Mouse (Mus musculus) lung, postnatal 36 days (tissue): ENCODE results near the gene Cisd3.

Experiments
- DNase-seq: peaks from one replicate; pipeline ENCODE4 v3.0.0; 2022; ENCODE audit warnings: mixed read lengths

Gene Cisd3

DNA sequence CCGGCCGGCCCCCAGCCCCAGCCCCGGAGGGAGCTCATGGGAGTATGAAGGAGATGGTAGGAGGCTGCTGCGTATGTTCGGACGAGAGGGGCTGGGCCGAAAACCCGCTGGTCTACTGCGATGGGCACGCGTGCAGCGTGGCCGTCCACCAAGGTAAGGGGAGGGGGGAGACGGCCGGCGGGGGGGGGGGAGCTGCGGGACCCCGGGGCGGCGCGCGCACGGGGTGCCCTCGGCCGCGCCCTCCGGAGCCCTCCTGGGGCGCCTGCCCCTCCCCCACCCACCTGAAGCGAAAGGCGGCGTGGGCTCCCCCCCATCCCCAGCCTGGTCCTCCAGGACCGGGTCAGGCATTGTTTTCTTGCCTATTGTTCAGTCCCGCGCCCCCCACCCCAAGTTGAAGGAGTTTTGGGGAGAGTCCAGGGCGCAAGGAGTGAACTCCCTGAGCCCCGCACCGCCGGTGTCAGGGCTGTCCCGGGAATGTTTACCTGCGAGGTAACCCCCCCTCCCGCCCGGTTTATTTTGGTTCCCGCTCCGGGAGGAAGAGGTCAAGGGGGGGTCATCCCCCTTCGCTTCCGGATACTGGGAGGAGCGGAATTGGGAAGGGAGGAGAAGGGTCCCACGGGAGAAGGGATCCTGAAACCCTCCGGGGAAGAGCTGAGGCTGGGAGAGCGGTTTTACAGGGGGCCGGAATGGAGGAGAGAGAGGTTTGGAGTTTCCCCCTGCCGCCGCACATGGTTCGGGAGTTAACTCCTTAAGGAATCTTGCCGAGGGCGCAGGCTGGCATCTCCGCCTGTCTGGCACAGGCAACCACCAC, 21.9 kb upstream of the Cisd3 start:
- DNase-seq, result peak; percentile 64

DNA sequence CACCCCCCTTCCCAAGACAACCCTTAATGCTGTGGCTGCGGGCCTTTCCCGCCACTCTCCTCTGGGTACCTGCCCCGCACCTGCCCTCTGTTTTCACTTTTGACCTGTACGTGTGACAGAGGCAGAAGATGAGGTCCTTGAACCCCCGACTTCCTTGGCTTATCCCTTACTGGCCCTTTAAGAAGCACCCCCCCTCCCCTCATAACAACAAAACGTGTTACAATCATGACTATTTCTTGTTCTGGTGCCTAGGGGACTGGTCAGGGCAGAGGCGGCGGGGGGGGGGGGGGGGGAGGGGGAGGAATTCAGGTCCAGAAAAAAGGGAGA, 21.3 kb upstream of the Cisd3 start:
- no peak for DNase-seq

DNA sequence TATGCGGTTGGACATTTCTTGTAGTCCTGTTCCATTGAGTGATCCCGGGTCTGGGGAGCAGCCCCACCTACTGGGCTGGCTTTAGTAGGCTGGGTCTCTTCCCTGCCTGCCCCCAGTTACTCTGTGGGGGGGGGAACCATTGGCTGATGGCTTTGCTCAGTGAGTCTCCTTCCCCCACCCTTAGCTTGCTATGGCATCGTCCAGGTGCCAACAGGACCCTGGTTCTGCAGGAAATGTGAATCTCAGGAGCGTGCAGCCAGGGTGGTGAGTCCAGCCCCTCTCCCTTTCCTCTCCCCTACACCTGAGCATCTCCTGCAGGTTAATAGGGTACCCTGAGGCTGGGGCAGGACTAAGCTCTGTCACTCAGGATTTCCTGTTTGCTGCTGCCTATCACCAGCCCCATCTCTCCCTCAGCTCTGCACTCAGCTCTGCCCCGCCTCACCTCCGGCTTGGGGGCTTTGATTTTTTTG, 20.8 kb upstream of the Cisd3 start:
- peak; percentile 48 for DNase-seq

DNA sequence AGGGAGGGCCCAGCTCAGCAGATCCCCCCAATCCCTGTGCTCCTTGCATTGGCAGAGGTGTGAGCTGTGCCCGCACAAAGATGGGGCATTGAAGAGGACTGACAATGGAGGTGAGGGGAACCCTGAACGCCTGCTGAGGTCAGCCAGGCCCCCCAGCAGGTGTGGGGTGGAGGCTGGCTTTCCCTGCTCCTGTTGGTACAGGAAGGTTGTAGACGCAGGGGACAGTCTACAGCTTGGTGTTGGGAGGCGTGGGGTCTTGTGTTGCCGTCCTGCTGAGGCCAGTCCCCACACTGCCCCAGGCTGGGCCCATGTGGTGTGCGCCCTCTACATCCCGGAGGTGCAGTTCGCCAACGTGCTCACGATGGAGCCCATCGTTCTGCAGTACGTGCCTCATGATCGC, 20.2 kb upstream of the Cisd3 start:
- no peak for DNase-seq

DNA sequence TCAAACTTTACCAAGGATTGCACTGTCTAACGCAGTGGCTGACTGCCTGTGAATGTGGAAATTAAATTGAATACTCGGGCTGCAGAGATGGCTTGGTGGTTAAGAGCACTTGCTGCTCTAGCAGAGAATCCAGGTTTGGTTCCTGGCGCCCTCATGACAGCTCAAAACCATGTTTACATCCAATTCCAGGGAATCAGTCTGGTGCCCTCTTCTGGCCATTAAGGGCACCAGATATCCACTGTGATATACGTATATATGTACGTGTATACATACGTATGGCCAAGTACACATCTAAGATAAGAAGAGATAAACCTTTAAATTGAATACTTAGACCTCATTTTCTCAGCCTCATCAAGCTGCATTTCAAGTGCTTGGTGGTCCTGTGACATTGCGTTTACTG, 19.4 kb upstream of the Cisd3 start:
- DNase-seq, result no peak

DNA sequence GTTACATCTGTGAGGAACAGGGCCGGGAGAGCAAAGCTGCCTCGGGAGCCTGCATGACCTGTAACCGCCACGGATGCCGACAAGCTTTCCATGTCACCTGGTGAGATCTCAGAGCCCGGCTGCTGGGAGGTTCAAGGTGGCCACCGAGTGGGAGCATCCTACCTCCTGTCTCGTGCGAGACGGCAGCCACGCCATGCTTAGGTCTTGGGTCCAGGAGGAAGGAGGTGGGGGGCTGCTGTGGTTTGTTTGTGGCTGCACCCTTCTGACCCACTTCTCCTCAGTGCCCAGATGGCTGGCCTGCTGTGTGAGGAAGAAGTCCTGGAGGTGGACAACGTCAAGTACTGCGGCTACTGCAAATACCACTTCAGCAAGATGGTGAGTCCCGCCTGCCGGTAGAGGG, 18.8 kb upstream of the Cisd3 start:
- DNase-seq, result no peak

DNA sequence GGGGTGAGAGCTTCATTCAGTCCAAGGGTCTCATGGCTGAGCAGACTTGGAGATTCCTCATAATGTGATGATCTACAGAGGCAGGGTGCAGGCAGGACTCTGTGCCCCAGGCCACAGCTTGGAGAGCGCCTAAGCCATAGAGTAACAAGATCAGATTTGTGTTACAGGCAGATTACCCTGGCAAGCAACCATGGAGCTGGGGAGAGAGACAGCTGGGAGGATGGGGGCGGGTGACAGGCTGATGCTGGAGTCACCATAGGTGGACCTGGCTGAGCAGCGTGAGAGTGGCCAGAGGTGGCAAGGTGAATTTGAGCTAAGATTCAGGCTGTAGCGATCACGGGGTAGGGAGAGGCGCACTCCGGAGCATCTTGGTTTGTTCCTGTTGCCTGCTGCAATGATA, 17.5 kb upstream of the Cisd3 start:
- DNase-seq, result no peak

DNA sequence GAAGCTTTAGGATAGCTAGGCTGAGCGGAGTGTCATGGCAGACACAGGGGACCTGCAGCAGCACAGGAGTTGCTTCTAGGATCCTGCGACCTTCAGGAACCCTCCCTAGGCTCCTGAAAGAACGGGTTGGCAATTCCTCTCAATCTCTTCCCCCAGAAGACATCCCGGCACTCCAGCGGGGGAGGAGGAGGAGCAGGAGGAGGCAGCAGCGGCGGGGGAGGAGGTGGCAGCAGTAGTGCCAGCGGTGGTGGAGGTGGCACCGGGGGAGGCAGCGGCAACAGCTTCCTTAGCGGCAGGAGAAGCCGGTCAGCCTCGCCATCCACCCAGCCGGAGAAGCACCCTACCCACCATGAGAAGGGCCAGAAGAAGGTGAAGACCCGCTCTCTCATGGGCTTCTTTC, 16.4 kb upstream of the Cisd3 start:
- no peak for DNase-seq

DNA sequence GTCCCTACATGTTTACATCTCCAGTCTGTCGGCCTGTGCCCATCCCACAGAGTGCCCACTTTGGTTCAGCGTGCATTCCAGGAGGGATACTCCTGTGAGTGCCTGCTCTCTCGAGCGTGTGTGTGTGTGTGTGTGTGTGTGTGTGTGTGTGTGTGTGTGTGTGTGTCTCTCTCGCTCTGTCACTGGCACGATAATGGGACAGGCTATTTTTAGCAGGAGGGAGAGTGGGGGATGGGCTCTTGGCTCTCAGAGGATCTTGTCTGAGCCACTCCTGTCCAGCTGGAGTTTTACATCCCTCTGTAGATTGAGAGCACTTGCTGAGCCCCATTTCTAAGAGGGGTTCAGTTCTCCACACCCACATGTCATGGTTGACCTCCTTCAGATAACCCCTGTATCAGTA, 15.8 kb upstream of the Cisd3 start:
- DNase-seq, result peak; percentile 75

DNA sequence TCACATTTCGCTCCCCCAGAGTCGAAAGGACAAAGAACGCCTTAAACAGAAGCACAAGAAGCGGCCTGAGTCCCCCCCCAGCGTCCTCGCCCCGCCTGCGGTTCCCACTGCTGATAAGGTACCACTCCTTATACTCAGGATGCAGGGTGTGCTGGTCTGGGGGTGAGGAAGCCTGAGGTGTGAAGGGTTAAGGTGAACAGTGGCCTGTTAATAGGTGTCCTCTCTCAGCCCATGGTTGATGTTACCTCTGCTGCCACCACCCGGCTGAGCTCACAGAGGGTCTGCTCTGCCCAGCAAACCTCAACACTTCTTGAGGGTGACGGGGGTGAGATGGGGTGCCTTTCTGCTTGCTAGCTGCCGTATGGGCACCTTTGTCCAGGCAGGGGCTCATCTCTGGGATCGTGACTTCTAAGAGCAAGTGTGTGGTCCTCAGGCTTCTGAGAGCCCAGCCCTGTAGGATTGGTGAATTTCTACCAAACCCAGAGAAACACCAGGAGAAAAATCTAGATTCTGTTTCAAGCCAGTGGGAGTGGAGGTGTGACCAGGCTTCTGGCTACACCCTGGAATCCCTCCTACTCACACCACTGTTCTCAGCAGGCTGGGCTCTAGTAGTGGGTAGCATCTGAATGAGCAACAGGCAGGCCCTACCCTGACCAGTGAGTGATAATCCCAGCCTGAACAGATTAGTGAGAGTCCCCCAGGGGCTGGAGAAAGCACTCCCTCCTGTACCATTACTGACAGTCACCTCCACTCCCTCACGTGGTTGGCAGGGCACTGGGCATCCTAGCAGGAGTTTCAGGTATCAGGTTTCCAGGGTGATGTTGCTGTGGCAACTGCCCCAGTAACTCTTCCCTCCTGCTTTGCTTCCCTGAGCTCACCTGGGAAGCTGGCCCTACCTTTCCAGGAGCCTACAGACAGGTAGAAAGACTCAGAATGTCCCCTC, 15.1 kb upstream of the Cisd3 start:
- no peak for DNase-seq

DNA sequence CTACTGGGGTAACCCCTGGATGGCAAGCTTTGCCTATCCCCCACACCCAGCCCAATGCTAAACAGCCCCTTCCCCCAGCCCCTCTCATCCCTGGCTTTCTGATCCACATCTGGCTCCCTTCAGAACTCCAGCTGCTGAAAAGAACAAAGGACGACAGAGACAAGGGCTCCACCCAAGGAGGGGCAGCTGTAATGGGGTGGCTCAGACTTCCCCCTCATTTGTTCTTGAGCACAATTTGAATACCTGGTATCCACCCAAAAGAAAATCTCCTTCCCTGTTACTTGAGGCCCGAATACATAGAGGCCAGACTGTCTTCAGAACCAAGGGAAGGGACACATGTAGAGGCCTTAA, 14.5 kb upstream of the Cisd3 start:
- DNase-seq, result no peak

DNA sequence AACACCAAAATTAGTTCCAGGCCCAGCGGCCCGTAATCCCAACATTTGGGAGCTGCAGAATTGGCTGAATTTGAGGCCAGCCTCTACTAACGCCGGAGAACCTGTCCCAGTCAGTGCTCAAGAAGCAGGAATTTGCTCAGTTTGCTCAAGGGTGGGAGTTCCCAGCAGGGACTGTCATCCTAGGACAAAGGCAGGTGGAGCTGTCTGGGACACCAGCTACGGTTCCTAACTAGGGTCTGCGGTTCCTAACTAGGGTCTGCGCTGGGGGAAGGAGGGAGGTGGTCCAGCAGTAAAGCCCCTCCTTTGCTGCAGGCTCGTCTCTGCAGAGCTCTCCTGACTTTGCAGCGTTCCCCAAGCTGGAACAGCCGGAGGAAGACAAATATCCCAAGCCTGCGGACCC, 12.5 kb upstream of the Cisd3 start:
- no peak for DNase-seq

DNA sequence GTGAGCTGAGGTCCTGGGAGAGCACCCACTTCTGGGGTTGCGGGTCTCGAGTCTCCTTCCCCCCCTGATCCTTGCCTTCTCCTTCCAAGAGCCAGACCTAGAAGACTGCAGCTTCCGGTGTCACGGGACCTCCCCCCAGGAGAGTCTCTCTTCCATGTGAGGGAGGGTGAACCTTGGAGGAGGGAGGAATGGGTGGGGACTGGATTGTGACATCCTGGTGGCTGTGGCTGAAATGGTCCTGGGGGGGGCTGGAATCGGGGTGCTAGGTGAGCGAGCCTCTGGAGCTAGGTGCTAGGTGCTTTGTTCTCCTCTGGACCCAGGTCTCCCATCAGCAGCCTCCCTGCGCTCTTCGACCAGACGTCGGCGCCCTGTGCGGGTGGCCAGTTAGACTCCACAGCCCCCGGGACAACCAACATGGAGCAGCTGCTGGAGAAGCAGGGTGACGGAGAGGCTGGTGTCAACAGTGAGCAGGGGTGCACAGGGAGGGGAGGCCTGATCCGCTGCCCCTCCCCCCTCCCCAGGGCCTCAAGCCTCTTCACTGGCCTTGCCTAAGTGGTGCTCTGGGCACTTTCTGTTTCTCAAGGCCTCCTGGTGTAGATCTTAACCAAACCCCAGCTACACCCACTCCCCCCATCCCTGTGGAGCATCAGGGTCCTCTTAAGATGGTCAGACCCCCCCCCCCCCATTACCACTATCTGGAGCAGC, 9.4 kb upstream of the Cisd3 start:
- peak; percentile 61 for DNase-seq

DNA sequence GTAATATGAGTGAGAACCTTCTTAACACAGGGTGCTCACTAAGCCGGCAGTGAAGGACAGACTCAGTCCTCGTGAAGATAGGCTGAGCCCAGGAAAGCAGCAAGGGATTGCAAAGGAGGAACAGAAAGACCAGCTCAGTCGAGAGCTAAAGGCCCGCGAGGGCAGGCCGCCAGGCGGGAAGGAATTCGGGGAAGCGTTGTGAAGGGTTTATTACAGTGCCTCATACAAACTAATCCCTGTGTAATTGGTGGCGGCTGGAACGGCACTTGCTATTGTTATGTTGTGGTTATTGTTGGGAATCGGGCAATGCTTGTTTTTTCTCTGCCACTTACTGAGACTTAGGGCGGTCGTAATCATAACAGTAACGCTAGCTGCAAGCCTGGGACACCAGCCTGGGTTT, 8.2 kb upstream of the Cisd3 start:
- DNase-seq, result no peak

DNA sequence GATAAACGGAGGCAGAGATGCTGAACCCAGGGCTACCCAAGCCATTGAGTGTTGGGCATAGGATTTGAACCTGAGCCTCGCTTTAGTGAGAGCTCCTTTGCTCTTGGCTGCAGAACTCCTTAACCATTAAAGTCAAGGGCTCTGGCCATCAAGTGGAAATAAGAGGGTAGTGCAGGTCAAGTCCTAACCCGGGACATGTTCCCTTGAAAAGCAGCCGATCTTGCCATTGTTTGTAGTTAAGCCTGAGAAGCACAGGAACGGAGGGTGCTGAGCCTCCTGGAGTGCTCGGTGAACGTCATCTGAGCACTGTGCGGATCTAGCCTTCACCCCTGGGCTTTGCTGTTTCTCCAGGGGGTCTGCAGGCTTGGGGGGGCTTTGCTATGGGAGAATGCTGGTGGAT, 7.8 kb upstream of the Cisd3 start:
- peak; percentile 68 for DNase-seq

DNA sequence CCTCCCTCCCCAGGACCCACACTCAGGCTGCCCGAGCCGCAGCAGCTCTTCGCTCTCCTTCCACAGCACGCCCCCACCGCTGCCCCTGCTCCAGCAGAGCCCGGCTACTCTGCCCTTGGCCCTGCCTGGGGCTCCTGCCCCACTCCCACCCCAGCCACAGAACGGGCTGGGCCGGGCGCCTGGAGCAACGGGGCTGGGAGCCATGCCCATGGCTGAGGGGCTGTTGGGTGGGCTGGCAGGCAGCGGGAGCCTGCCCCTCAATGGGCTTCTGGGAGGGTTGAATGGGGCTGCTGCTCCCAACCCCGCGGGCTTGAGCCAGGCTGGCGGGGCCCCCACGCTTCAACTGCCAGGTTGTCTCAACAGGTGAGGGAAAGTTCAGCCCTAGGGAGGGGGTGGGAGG, 7.3 kb upstream of the Cisd3 start:
- no peak for DNase-seq

DNA sequence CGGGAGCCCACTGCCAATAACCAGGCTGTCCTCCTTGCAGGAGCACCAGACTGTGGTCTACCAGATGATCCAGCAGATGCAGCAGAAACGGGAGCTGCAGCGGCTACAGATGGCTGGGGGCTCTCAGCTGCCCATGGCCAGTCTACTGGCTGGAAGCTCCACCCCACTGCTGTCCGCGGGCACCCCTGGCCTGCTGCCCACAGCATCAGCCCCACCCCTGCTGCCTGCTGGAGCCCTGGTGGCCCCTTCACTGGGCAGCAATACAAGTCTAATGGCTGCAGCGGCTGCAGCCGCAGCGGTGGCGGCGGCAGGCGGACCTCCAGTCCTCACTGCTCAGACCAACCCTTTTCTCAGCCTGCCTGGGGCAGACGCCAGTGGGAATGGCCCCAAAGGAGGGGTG, 5.2 kb upstream of the Cisd3 start:
- no peak for DNase-seq

DNA sequence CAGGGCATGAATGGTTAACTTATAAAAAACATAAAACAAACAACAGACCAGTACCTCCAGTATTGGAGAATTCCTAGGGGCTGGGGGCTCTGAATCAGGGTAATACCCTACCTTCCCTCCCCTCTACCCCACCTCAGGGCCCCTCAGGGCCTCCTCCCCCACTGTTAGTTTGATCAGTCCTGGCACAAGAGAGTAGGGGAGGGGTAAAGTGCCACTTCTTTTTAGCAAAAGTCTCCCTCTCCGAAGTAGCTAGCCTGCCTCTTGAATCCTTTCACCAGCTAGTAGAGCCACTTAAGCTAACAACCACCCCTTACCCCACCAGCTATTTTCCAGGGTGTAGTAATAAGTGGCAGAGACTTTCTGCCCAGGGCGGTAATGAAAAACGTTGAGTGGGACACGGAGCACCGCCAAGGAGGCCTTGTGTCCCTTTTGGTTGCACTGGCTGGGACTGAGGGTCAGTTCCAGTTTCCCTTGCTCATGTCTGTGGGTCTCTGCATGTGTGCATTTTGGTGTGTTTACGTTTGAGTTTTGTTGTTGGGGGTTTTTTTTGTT, 3.0 kb upstream of the Cisd3 start:
- peak; percentile 80 for DNase-seq

DNA sequence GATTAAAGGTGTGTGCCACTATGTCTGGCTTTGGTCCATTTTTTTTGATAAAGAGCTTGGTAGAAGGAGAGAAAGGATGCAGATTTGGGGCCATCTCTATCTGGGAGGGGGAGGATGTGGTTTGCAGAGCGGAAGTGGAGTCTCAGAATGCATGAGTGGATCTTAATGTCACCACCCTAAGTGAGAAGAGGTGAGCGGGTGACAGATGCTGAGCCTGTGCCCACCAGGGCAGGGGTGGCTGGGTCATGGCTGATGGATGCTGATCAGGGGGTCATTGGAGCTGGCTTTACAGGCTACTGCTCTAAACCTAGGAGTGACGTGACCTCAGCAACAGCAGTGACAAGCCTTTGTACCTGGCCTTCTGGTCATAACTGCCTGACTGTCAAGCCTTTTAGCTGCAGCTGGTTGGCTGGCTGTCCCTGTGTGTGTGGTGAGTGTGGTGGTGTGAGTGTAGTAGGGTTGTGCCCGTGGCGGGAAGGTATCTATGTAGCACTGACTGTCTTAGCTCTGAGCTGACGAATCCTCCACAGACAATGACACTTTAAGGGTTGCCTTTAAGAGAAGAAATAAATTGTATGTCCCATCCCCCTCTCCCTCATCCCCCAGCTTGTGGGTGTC, 1.5 kb upstream of the Cisd3 start:
- DNase-seq, result no peak

DNA sequence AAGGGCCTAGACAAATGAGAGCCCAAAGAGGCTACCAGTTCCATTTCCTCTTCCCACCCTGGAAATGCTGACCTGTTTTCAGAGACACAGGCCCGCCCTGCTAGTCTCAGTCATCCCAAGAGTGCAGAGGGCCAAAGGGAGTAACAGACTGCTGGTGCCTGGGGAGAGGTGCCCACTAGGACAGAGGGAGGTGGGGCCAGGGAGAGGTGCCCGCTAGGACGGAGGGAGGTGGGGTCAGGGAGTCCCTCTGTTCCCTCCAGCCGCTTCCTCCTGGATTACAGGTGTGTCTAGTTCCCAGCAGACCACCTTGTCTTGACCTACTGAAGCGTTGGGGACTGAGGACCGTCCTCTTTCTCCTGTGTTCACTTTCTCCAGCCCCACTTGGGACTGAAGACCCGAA, 860 bp upstream of the Cisd3 start:
- DNase-seq, result no peak

DNA sequence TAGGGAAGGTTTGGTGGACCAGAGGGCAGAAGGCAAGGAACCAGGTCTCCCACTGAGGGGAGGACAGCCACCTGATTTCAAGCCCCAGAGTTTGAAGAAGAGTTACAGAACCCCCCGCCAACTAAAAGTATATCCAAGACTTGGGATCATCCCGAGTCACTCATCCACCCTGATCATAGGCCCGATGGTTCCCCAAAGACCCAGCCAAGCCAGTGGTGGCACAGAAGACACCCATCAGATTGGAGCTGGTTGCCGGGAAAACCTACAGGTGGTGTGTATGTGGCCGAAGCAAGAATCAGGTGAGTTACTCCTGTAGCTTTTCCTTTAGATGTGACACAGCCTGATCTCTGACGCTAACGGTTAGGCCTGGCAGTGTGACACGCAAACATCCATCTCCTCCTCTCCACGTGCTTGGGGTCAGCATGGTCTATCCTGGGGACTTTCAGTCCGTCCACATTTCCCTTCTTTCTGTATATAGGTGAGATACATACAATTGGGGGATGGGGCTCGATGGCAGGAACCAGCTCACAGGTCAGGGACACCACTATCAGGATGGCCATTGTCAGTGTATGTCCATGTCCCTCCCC, 789 bp downstream of the Cisd3 start:
- DNase-seq, result no peak

DNA sequence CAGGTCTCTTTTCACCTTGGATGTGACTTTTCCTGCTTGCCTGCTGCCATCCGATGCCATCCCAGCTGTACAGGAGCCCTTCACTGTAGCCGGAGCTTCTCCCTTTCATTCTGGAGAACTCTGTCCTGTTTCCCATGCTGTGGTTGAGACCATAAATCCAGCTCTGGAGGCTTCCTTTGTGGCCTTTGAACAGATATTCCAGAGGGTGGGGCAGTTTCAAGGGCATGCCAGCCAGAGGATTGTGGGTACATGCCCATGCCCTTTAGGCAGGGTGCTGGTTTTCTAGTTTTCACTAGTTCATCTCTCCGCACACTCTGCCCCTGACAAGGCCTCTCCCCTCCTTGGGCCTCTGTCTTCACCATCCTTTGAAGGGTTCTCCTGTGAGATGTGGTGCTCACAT, 1.4 kb downstream of the Cisd3 start:
- DNase-seq, result no peak

DNA sequence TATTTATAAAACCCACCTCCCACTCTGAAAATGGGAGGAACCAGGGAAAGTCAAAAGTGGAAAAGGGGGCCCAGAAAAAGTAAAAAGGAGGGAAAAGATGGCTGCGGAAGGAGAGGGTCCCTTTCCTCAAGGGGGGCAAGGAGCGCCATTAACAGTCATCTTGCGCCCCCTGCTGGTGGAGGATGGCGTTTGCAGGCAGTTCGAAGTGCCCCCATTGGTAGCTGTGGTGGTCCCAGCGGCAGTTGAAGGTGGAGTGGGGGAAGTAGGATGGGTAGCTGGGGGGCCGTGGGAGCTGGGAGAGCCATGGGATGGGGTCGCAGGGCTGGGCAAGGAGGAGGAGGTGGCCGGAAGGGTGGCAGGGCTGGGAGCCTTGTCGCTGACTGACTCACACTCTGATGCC, 4.2 kb downstream of the Cisd3 start:
- DNase-seq, result peak; percentile 69
